Mouse (Mus musculus) forebrain, embryonic 14.5 days (tissue): ENCODE data around the gene Diaph3. TPM values are rescaled to one million over a fixed set of nuclear protein-coding genes. Genes with fewer than 3 reads are reported as not detected.
"Not testable (repeated sequence)": the region's sequence is repeated elsewhere in the genome, so short reads cannot be mapped to it uniquely, and the experiment has no call there.

ENCODE experiments used
- ATAC-seq: fragments of 200-750 bp; cut with Nextera tagmentation; 2 replicates; pipeline ENCODE4 v1.8.0; 2017; ENCODE audit warnings: mild to moderate bottlenecking, moderate library complexity
- DNase-seq: peaks from one replicate; pipeline ENCODE4 v3.0.0-alpha.2; 2015; ENCODE audit warnings: low spot score
- H3K27ac ChIP-seq: fragments of 300-500 bp; sonication (generic); 2 replicates; pipeline ENCODE4 v1.5.1; 2014; ENCODE audit warnings: low read depth, mild to moderate bottlenecking, control low read depth, low read length, moderate library complexity
- H3K27me3 ChIP-seq: fragments of 300-500 bp; sonication (generic); replicated peaks from 2 replicates; pipeline ENCODE4 v1.6.1; 2014; ENCODE audit warnings: low read length, control low read depth, mixed read lengths; ENCODE audit not compliant: control insufficient read depth, insufficient read depth
- H3K36me3 ChIP-seq: fragments of 300-500 bp; sonication (generic); 2 replicates; pipeline ENCODE4 v1.6.1; 2014; ENCODE audit warnings: low read length, control low read depth; ENCODE audit not compliant: control insufficient read depth, insufficient read depth
- H3K4me1 ChIP-seq: fragments of 300-500 bp; sonication (generic); 2 replicates; pipeline ENCODE4 v1.6.1; 2014; ENCODE audit warnings: antibody characterized with exemption, low read length, control low read depth; ENCODE audit not compliant: control insufficient read depth, insufficient read depth
- H3K4me2 ChIP-seq: fragments of 300-500 bp; sonication (generic); 2 replicates; pipeline ENCODE4 v1.6.1; 2014; ENCODE audit warnings: mild to moderate bottlenecking, control low read depth, low read length
- H3K4me3 ChIP-seq: fragments of 300-500 bp; sonication (generic); 2 replicates; pipeline ENCODE4 v1.5.1; 2014; ENCODE audit warnings: low read depth, low read length, control low read depth
- H3K9ac ChIP-seq: fragments of 300-500 bp; sonication (generic); 2 replicates; pipeline ENCODE4 v1.6.1; 2014; ENCODE audit warnings: mild to moderate bottlenecking, low read length, control low read depth, moderate library complexity
- H3K9me3 ChIP-seq: fragments of 300-500 bp; sonication (generic); replicated peaks from 2 replicates; pipeline ENCODE4 v1.6.1; 2016; ENCODE audit warnings: low read length, control low read depth, mixed read lengths; ENCODE audit not compliant: control insufficient read depth
- WGBS: fragments of 180-500 bp; shearing (Covaris S2); extraction: QIAGEN DNeasy Blood & Tissue Kit; methylation state at CpG from one replicate; pipeline ENCODE4 v1.1.7; 2014; 5-methylcytosine and 5-hydroxymethylcytosine counted together
- polyA plus RNA-seq: library from polyadenylated mRNA; unstranded; fragments of >200 nt; fragmentation: Nextera tagmentation; extraction: Ambion mirVana; gene quantifications from 2 replicates; pipeline ENCODE4 v1.2.1, GENCODE M21; 2014

Gene Diaph3
- polyA plus RNA-seq, 1 experiment from 2014 or later = 3.5 TPM

DNA sequence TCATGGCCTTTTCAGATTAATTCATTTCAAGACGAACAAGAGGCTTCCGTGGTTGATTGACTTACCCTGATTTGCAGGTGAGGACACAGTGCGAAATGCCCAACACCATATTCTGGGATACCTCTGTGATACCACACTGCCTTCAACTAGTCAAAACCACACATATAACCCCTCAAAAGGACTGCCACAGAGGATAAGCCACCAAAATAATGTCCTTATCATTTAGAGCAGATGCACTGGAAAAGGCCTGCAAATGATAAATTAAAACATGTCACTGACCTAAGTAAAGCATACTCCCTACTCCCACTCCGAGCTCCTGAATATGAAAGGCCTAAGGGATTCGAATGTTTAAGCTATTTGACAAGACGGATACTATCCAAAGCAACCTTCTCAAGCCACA, 419.3 kb downstream of the Diaph3 start:
- no peak overlapping the region for H3K9ac ChIP-seq
- no peak overlapping the region for H3K4me3 ChIP-seq
- H3K4me2 ChIP-seq = no peak overlapping the region
- no peak for ATAC-seq
- DNase-seq = no peak
- H3K36me3 ChIP-seq = no peaks in the 10 kb centered on the region
- H3K4me1 ChIP-seq = no peaks in the 10 kb centered on the region
- WGBS = 90% methylated on average over 6 of the region's 6 CpGs
- H3K27ac ChIP-seq = no peak overlapping the region
- H3K27me3 ChIP-seq = no peaks in the 10 kb centered on the region
- H3K9me3 ChIP-seq = no peaks in the 10 kb centered on the region

- ATAC-seq (no peak), DNase-seq (no peak)
- Histone ChIP-seq H3K4me3 (no peak overlapping the region), H3K4me2 (no peak overlapping the region), H3K9me3 (no peaks in the 10 kb centered on the region), H3K4me1 (no peaks in the 10 kb centered on the region), H3K27ac (no peak overlapping the region), H3K36me3 (no peaks in the 10 kb centered on the region), H3K27me3 (no peaks in the 10 kb centered on the region), H3K9ac (no peak overlapping the region)
- WGBS = 92% methylated on average over 3 of the region's 3 CpGs
Observed at GRCm38 (mm10) chr14:86721082-86721481, 420.0 kb downstream of the Diaph3 start.

DNA sequence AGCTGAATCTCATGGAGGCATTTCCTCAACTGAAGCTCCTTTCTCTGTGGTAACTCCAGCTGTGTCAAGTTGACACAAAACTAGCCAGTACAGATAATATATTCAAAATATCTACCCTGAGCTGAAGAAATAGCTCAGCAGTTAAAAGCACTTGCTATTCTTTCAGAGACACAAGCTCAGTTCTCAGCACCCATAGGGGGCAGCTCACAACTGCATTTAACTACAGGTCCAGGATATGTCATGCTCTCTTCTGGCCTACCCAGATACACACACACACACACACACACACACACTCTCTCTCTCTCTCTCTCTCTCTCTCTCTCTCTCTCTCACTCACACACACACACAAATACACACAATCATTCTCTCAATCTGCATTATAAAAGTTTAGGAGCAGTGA, 420.6 kb downstream of the Diaph3 start:
- not testable (repeated sequence) for H3K4me2 ChIP-seq, H3K4me3 ChIP-seq, H3K4me1 ChIP-seq, H3K9me3 ChIP-seq, ATAC-seq, H3K9ac ChIP-seq, H3K27ac ChIP-seq, H3K36me3 ChIP-seq, DNase-seq, H3K27me3 ChIP-seq

DNA sequence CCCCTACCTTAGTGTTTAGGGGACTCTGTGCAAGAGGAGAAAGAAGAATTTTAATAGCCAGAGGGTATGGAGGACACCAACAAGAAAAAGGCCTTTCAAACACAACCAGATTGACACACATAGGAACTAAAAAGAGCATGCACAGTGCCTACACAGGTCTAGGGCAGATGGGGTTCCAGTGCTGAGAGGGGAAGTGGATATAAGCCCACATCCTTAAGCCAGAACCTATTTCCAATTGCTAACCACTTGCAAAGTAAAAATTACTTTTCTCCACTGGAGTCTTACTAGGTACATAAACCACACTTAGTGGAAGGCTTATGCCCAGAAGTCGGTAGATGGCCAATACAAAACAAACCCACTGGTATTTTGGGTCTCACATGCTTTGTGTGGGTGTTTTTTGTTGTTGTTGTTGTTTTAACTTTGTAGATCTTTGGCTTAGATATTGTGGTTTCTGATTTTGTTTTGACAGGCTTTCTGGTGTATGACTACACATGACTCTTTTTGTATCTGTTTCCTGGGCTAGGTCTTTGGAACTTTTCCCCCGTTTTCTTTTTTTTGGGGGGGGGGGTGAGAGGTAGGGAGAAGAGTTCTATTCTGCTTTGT, 426.8 kb downstream of the Diaph3 start:
- Histone ChIP-seq H3K9ac (no peak overlapping the region), H3K4me1 (no peaks in the 10 kb centered on the region), H3K27ac (no peak overlapping the region), H3K4me2 (no peak overlapping the region), H3K9me3 (no peaks in the 10 kb centered on the region), H3K36me3 (no peaks in the 10 kb centered on the region), H3K27me3 (no peaks in the 10 kb centered on the region), H3K4me3 (no peak overlapping the region)
- no peak for DNase-seq
- WGBS = 81% methylated on average over 2 of the region's 2 CpGs
- ATAC-seq = no peak

DNA sequence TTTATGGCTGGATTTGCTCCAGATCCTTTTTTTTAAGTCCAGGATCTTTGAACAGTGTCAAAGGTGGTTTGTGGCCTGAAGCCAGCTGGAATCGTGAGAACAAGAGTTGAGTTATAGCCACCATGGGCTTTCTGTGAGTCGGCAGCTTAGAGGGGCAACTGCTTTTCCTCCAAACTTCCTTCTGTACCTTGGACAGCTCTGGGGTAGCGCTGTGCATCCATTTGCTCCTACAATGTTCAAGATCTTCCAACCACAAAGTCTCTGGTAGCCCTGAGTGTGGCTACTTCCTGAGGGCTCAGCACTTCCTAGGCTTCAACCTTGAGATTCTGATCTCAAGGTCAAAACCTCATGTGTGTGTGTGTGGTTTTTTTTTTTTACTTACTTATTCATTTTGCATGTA, 437.0 kb downstream of the Diaph3 start:
- ATAC-seq (no peak), DNase-seq (no peak)
- no peaks in the 10 kb centered on the region for H3K4me1 ChIP-seq
- H3K9me3 ChIP-seq = no peaks in the 10 kb centered on the region
- no peaks in the 10 kb centered on the region for H3K36me3 ChIP-seq
- H3K4me3 ChIP-seq = no peak overlapping the region
- H3K4me2 ChIP-seq = no peak overlapping the region
- no peak overlapping the region for H3K27ac ChIP-seq
- WGBS = 73% methylated on average over 3 of the region's 3 CpGs
- no peaks in the 10 kb centered on the region for H3K27me3 ChIP-seq
- no peak overlapping the region for H3K9ac ChIP-seq

- ATAC-seq = 0 out of 2 replicates have a peak, but pooled peaks have one; percentile 42
- no peak overlapping the region for H3K27ac ChIP-seq
- peak; percentile 32 for DNase-seq
- H3K36me3 ChIP-seq = no peaks in the 10 kb centered on the region
- WGBS = 69% methylated on average over 4 of the region's 4 CpGs
- H3K4me1 ChIP-seq = no peaks in the 10 kb centered on the region
- H3K4me3 ChIP-seq = no peak overlapping the region
- no peak overlapping the region for H3K9ac ChIP-seq
- no peak overlapping the region for H3K4me2 ChIP-seq
- no peaks in the 10 kb centered on the region for H3K27me3 ChIP-seq
- no peaks in the 10 kb centered on the region for H3K9me3 ChIP-seq
Observed at GRCm38 (mm10) chr14:86701145-86701544, 439.9 kb downstream of the Diaph3 start.

DNA sequence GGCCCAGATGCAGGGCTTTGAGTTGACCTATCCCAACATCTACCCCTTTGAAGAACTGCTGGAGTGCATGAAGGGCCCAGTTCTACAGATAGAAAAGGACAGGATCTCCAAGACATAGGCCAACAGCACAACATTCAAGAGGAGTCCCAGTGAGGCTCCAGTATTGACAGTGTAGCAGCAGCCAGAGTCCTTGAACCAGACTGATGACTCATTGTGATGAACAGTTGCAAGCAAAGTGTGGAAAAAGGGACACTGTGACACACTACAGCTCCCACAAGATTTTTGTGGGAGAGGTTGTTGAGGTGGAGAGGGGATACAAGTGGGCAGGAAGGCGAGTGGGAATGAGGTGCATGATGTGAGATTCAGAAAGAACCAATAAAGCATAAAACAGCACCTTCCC, 443.1 kb downstream of the Diaph3 start:
- Histone ChIP-seq H3K4me3 (no peak overlapping the region), H3K4me1 (no peaks in the 10 kb centered on the region), H3K9me3 (no peaks in the 10 kb centered on the region), H3K27me3 (no peaks in the 10 kb centered on the region), H3K9ac (no peak overlapping the region), H3K36me3 (no peaks in the 10 kb centered on the region), H3K27ac (no peak overlapping the region), H3K4me2 (no peak overlapping the region)
- ATAC-seq (no peak), DNase-seq (no peak)
- WGBS = 83% methylated on average over 1 of the region's 1 CpGs

DNA sequence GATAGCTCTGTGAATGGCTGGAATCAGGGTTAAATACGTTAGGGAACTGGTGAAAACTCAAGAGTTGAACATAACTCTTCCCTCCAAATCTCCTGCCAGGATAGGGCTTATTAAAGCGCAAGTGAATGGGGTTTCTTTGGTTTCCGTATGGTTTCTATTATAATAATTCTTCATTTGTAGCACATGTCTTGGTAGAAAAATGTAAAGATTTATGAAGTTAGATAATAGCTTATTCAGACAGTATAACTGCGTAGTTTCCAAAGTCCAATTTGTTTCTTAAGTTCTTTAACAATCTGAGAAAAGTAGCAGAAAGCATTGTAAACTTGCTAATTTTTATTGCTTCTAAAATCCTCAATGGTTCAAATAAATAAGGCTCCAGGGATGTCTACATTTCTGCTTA, 448.3 kb downstream of the Diaph3 start:
- Histone ChIP-seq H3K27me3 (no peaks in the 10 kb centered on the region), H3K9me3 (no peaks in the 10 kb centered on the region), H3K27ac (no peak overlapping the region), H3K4me3 (no peak overlapping the region), H3K36me3 (no peaks in the 10 kb centered on the region), H3K4me1 (no peaks in the 10 kb centered on the region), H3K9ac (no peak overlapping the region), H3K4me2 (no peak overlapping the region)
- 82% methylated on average over 4 of the region's 4 CpGs for WGBS
- DNase-seq (no peak), ATAC-seq (no peak)

GRCm38 (mm10) chr14:86691298-86691697, 449.7 kb downstream of the Diaph3 start:
- H3K27me3 ChIP-seq = no peaks in the 10 kb centered on the region
- H3K9ac ChIP-seq = no peak overlapping the region
- H3K4me2 ChIP-seq = no peak overlapping the region
- H3K4me3 ChIP-seq = no peak overlapping the region
- ATAC-seq = no peak
- 60% methylated on average over 5 of the region's 5 CpGs for WGBS
- H3K27ac ChIP-seq = no peak overlapping the region
- H3K9me3 ChIP-seq = no peaks in the 10 kb centered on the region
- no peak for DNase-seq
- no peaks in the 10 kb centered on the region for H3K4me1 ChIP-seq
- H3K36me3 ChIP-seq = no peaks in the 10 kb centered on the region
